Mouse (Mus musculus) cerebellum, adult 8-10 months (tissue): ENCODE results near the gene Spock3.
"Not testable (repeated sequence)": the region's sequence is repeated elsewhere in the genome, so short reads cannot be mapped to it uniquely, and the experiment has no call there.

ENCODE experiments used
- DNase-seq: peaks from one replicate; pipeline ENCODE4 v3.0.0; 2022

Spock3 gene

GRCm38 (mm10) chr8:62950709-62951108 lies at the start of gene Spock3:
TSS of gene Spock3 (plus strand) at chr8:62951009.
- DNase-seq, result no peak

DNA sequence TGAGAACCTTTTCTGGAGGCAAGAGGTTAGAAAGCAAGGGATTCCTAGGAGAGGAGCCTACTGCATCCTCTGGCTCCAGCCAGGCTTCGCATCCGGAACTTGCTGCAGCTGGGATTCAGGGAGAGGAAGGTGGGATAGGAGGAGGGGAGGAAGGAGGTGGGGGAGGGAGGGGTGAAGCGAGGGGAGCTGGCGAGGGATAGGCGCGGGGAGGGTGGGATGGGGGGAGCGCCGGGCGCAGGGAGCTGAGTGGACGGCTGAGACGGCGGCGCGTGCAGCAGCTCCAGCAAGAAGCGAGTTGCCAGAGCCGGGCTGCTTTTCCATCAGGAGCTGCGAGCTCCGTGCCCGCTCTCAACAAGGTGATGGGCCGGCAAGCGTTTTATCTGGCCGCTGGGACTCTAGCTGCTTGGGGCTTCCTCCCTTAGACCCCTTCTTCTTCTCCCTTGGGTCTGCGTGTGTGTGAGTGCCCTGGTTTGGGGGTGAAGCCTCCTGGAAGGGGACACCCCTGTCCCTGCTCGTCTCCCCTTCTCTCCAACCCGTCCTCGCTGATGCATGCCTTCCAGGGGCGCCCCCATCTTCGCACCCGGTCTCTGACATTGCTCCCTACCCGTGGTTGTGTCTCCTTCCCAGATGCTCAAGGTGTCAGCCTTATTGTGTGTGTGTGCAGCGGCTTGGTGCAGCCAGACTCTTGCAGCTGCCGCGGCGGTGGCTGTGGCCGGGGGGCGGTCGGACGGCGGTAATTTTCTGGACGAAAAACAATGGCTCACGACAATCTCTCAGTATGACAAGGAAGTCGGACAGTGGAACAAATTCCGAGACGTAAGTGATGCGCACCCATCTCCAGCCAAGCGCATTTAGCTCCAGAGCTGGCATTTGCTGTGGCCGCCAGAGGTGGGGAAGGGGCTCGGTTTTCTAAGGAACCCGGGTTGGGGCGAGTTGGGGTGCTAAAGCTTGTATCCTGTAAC lies 645 bp downstream of the Spock3 start:
- DNase-seq, result no peak

GRCm38 (mm10) chr8:62952481-62952880 lies 1.7 kb downstream of the Spock3 start:
- no peak for DNase-seq

DNA sequence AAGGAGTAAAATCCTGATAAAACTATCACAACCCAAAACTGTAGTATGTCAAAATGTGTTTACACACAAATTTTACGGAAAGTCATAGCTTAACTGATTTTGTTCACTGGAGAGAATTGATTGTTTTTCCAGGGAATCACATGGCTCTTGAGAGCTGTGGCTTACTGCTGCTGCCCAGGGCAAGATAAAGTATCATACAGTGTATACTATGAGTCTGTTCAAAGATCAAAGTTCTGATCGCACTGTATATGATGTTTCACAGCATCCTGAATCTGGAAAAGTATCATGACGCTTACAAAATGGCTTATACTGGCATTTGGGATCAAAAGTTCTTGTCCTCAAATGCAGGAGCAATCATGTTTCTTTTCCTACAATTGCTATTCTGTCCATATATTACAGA lies 11.8 kb downstream of the Spock3 start:
- DNase-seq, result no peak

DNA sequence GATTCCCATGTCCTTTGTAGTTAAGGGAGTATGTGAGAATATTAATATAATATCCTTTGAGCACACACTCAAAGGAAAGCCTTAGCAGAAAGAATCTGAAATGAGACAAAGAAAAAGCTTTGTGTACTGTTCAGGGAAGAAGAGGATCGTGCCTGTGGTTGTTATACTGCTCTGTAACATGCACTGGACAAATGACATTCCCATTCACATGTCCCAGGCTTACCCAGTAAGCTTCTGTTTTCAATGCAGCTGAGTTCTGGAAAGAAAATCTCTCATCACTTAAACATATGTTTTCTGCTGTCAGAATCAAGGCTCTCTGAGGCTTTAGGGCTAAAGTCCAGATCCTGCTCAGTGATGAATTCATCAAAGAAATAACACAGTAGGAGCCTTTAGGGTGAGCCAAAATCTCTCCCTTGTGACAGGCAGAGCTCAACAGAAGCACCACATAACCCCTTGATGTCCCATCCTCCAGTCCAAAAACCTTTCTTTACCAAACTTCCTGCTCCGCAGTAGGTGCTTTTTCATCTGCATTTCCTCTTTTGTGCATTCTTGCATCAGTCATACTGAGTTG lies 19.1 kb downstream of the Spock3 start:
- DNase-seq, result no peak

DNA sequence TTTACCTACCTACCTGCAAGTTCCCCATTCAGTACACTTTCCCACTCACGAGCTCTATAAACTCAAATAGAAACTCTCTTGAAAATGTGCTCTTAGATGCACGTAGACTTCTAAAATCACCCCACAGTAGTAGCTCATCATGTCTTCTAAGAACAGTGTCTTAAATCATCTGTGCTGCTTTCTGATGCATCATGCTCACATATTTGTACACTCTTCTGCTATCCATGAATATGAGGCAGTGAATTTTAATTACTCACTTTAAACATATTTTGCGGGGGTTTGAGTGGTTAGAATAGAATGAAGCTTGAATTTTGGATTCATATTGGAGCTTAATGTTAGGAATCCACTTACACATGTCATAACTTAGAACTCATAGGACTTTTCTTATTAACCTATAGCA lies 138.2 kb downstream of the Spock3 start:
- no peak for DNase-seq

DNA sequence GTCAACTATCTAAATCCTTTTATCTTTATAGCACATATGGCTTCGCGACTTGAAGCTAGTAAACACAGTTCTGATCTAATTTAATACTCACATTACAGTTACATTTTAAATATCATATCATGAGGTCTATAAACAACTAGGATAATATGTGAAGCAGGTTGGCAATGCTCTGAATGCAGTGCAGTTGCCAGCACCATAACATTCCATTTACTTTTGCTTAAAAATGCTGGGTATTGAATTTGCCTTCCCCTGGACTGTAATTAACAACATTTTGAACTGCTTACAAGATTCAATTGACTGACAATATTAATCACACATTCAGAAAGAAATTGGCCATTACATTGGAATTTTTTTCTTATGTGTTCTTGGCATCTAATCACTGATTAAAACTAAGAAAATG lies 147.4 kb downstream of the Spock3 start:
- DNase-seq, result no peak

- no peak for DNase-seq
Measured at GRCm38 (mm10) chr8:63109761-63110160, 159.0 kb downstream of the Spock3 start.

DNA sequence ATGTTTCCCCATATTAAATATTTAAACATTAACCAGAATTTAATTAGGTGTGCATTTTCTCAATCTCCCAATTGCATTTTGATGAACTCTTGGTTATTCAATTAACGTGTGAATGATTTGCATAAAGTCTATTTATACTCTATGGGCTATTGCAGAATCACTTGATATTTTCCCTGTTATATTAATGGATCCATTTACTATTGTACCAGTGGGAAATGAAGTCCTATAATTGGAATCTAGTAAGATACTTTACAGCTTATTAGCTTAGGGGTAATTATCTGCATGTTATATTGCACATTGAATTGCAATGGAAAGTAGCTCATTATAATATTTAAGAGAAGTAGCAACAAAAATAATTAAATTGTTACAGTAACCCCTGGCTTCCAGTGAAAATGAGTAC lies 162.1 kb downstream of the Spock3 start:
- no peak for DNase-seq

- no peak for DNase-seq
Measured at GRCm38 (mm10) chr8:63120508-63120907, 169.7 kb downstream of the Spock3 start.

- DNase-seq, result no peak
Measured at GRCm38 (mm10) chr8:63135406-63135805, 184.6 kb downstream of the Spock3 start.

GRCm38 (mm10) chr8:63163861-63164260 lies 213.1 kb downstream of the Spock3 start:
- not testable (repeated sequence) for DNase-seq

- DNase-seq, result no peak
Measured at GRCm38 (mm10) chr8:63165326-63165725, 214.5 kb downstream of the Spock3 start.

DNA sequence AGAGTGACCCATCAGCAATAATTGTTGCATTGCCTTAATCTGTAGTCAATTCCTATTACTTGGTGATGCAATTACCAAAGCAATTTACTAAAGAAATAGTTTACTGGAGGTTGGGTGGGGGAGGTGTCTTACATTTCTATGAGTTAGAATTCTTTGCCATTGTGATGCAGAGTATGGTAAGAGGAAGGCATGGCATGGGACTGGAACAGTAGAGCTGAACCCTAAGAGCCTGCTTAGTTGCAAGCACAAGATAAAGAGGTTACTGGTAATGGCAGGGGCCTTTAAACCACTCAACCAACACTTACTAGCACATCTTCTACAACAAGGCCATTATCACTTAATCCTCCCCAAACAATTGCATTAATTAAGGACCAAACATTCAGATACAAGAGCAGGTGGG lies 219.1 kb downstream of the Spock3 start:
- no peak for DNase-seq

GRCm38 (mm10) chr8:63181272-63181671 lies 230.5 kb downstream of the Spock3 start:
- no peak for DNase-seq

GRCm38 (mm10) chr8:63258812-63259385 lies 308.1 kb downstream of the Spock3 start:
- no peak for DNase-seq

DNA sequence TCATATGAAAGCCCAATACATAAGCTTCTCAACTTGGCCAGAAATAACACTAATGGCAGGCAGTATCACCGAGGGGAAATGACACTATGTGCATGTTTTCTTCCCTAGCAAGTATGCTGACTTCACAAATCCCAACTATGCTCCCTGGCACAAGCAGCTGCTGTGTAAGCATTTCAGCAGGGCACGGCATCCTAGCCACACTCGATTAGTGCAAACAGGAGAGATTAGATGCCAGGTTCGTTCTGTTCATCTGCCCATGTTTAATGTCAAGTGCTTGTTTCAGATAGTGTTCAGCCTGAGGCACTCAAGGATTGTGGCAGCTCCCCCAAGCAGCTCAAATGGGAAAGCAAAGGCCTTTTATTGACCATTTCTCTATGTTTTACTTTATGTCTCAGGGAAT lies 311.7 kb downstream of the Spock3 start:
- DNase-seq, result no peak

DNA sequence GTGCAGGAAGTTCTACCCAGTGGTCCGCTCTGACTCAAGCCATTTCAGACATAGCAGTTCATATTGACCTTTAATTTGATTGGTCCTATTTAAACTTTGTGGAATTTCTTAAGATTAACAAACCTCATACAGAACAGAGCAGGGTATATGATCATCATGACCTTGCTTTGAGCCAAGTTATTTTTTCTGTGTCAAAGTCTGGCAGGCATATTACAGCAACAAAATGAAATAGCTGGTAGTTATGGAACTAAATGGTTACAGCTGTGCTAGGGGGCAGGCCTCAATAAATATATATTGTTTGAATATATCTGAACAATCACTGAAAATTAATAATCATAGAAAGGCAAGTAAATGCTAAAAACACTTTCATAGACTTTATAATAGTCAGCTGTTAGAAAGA lies 384.6 kb downstream of the Spock3 start:
- DNase-seq, result no peak

GRCm38 (mm10) chr8:63368580-63368979 lies 417.8 kb downstream of the Spock3 start:
- no peak for DNase-seq

DNA sequence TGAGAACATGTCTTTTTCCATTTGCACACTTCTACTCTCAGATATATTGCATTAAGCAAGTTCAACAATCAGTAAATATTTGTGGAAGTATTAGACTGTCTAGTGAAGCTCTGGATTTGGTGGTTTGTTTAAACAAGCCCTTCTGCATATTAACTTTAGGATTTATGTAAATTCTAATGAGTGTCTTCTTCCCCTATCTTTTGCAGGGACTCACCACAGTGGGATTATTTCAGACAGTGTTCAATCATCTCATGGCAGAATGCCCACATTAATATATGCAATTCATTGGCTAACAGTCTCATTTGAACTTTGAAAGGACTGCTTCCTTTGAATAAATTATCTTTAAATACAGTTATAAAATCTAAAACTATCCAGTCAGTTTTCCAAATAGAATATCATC lies 446.9 kb downstream of the Spock3 start:
- DNase-seq, result no peak
